Mouse (Mus musculus) liver, adult 2 months (tissue): ENCODE data around the gene Dnal1. TPM values are rescaled to one million over a fixed set of nuclear protein-coding genes. Genes with fewer than 3 reads are reported as not detected.
"Not testable (repeated sequence)": the region's sequence is repeated elsewhere in the genome, so short reads cannot be mapped to it uniquely, and the experiment has no call there.

Experiments
- DNase-seq: peaks from one replicate; pipeline ENCODE4 v3.0.0-alpha.2; 2011; ENCODE audit warnings: low read depth, low spot score; ENCODE audit errors: extremely low read depth
- H3K27ac ChIP-seq: fragments of 200-500 bp; replicated peaks from 2 replicates; pipeline ENCODE4 v1.5.1; 2012; ENCODE audit warnings: low read depth, mild to moderate bottlenecking, control low read depth, inconsistent platforms, low read length; ENCODE audit not compliant: insufficient read depth
- H3K27me3 ChIP-seq: fragments of 200-500 bp; 2 replicates; pipeline ENCODE4 v1.6.1; 2012; ENCODE audit warnings: mild to moderate bottlenecking, moderate library complexity, low read length, inconsistent platforms; ENCODE audit not compliant: control insufficient read depth, insufficient read depth
- H3K36me3 ChIP-seq: fragments of 200-500 bp; 2 replicates; pipeline ENCODE4 v1.6.1; 2012; ENCODE audit warnings: low read length, inconsistent platforms; ENCODE audit not compliant: control insufficient read depth, insufficient read depth
- H3K4me1 ChIP-seq: fragments of 200-500 bp; 2 replicates; pipeline ENCODE4 v1.6.1; 2011; ENCODE audit warnings: low read length; ENCODE audit not compliant: control insufficient read depth, insufficient read depth
- H3K4me3 ChIP-seq: fragments of 200-500 bp; 2 replicates; pipeline ENCODE4 v1.5.1; 2011; ENCODE audit warnings: low read depth, mild to moderate bottlenecking, control low read depth, low read length, moderate library complexity; ENCODE audit not compliant: insufficient read depth
- H3K79me2 ChIP-seq: fragments of 200-500 bp; 2 replicates; pipeline ENCODE4 v1.6.1; 2012; ENCODE audit warnings: inconsistent platforms, mild to moderate bottlenecking, low read length, moderate library complexity; ENCODE audit not compliant: control insufficient read depth, insufficient read depth
- H3K9ac ChIP-seq: fragments of 200-500 bp; 2 replicates; pipeline ENCODE4 v1.6.1; 2012; ENCODE audit warnings: low read depth, mild to moderate bottlenecking, control low read depth, inconsistent platforms, low read length
- CTCF ChIP-seq: fragments of 200-500 bp; IDR thresholded peaks from 2 replicates; pipeline ENCODE4 v1.5.1; 2011; ENCODE audit warnings: low read depth, low read length, control low read depth
- POLR2A ChIP-seq: fragments of 200-500 bp; IDR thresholded peaks from 2 replicates; pipeline ENCODE4 v1.6.1; 2011; ENCODE audit warnings: low read length, control low read depth; ENCODE audit not compliant: insufficient read depth; ENCODE audit errors: extremely low read depth
- WGBS: fragments of 180-500 bp; shearing (Covaris S2); methylation state at CpG from one replicate; pipeline ENCODE4 v1.1.7; 2018; 5-methylcytosine and 5-hydroxymethylcytosine counted together
- polyA plus RNA-seq: library from polyadenylated mRNA; depleted of rRNA; stranded (reverse); fragments of >200 nt; gene quantifications from 2 replicates; pipeline ENCODE4 v1.2.3, GENCODE M21; 2012
- total RNA-seq: library from RNA; depleted of rRNA; stranded (reverse); fragments of >200 nt; gene quantifications from 2 replicates; pipeline ENCODE4 v1.2.3, GENCODE M21; 2014

Gene Dnal1
- total and polyA plus RNA-seq, 2 experiments = 0.38 to 0.46 TPM

- no peaks in the 10 kb centered on the region for H3K27me3 ChIP-seq
- no peaks in the 10 kb centered on the region for H3K36me3 ChIP-seq
- no peak overlapping the region for H3K9ac ChIP-seq
- H3K79me2 ChIP-seq = no peaks in the 10 kb centered on the region
- TF ChIP-seq POLR2A (no peak), CTCF (no peak)
- no peak overlapping the region for H3K4me3 ChIP-seq
- 78% methylated on average over 1 of the region's 1 CpGs for WGBS
- H3K4me1 ChIP-seq = peaks cover 1% of the 10 kb centered on the region; the same call in 1 of the 2 replicates
- H3K27ac ChIP-seq = no peak overlapping the region
- no peak for DNase-seq
These were observed 14.1 kb upstream of the Dnal1 start for GRCm38 (mm10) chr12:84100071-84100470.

- Histone ChIP-seq H3K9ac (peak within 1 kb of the TSS; percentile 50), H3K4me3 (peak within 1 kb of the TSS; percentile 60)
- not testable (repeated sequence) for H3K27me3 ChIP-seq, H3K36me3 ChIP-seq, H3K79me2 ChIP-seq, H3K27ac ChIP-seq, H3K4me1 ChIP-seq
- peak; percentile 67 for DNase-seq
- WGBS = under 1% methylated on average over 80 of the region's 80 CpGs
These were observed 13.3 kb upstream of the Dnal1 start, which contains the start of gene Acot6 for GRCm38 (mm10) chr12:84100604-84101492. Acot6 (plus strand) TSS chr12:84100654.

GRCm38 (mm10) chr12:84101493-84101845, 12.7 kb upstream of the Dnal1 start:
- no peaks in the 10 kb centered on the region for H3K36me3 ChIP-seq
- no peaks in the 10 kb centered on the region for H3K79me2 ChIP-seq
- no peak for DNase-seq
- TF ChIP-seq CTCF (no peak), POLR2A (no peak)
- 47% methylated on average over 2 of the region's 2 CpGs for WGBS
- no peak overlapping the region for H3K27ac ChIP-seq
- H3K9ac ChIP-seq = no peak overlapping the region; the same call in 1 of the 2 replicates
- peak overlapping the region; percentile 60; the same call in 1 of the 2 replicates for H3K4me3 ChIP-seq
- peaks cover 1% of the 10 kb centered on the region; the same call in 1 of the 2 replicates for H3K4me1 ChIP-seq
- no peaks in the 10 kb centered on the region for H3K27me3 ChIP-seq

DNA sequence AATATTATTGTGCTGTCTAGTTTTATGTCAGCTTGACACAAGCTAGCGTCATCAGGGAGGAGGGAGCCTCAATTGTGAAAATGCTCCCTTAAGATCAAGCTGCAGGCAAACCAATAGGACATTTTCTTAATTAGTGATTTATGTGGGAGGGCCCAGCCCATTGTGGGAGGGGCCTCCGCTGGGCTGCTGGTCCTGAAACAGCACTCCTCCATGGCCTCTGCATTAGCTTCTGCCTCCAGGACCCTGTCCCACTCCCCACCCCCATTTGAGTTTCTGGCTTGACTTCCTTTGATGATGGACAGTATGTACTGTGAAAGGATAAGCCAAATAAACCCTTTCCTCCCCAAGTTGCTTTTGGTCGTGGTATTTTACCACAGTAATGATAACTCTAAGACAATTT, 7.2 kb upstream of the Dnal1 start:
- 90% methylated on average over 3 of the region's 3 CpGs for WGBS
- H3K27ac ChIP-seq = no peak overlapping the region
- TF ChIP-seq CTCF = no peak
- TF ChIP-seq POLR2A = no peak

GRCm38 (mm10) chr12:84107692-84108091, 6.5 kb upstream of the Dnal1 start:
- Histone ChIP-seq H3K27me3 (no peaks in the 10 kb centered on the region), H3K4me3 (no peak overlapping the region), H3K27ac (no peak overlapping the region), H3K79me2 (no peaks in the 10 kb centered on the region), H3K4me1 (no peaks in the 10 kb centered on the region), H3K9ac (no peak overlapping the region), H3K36me3 (no peaks in the 10 kb centered on the region)
- DNase-seq = no peak
- 82% methylated on average over 1 of the region's 1 CpGs for WGBS
- no peak for TF ChIP-seq POLR2A

More for the DNA sequence above, 7.2 kb upstream of the Dnal1 start:
- Histone ChIP-seq H3K36me3 (no peaks in the 10 kb centered on the region), H3K4me3 (no peak overlapping the region), H3K27me3 (no peaks in the 10 kb centered on the region), H3K9ac (no peak overlapping the region), H3K4me1 (no peaks in the 10 kb centered on the region), H3K79me2 (no peaks in the 10 kb centered on the region)
- no peak for DNase-seq

DNA sequence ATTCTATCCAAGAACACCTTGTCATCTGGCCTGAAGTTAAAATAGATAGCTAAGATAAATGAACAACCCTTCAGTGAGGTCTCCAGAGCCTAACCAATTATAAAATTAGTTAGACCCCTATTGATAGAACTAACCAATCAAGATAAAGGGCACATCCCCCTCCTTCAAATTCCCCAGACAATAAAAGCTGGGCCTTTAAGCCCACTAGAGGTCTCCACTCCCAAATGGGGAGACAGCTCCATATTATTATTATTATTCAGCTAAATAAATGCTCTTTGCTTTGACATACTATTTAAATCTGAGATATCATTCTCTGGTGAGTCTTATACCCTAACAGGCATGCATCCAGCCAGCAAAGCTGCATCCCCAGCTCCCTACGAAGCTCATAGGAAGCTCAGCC, 4.2 kb upstream of the Dnal1 start:
- no peak for DNase-seq
- no peak overlapping the region for H3K9ac ChIP-seq
- H3K27me3 ChIP-seq = no peaks in the 10 kb centered on the region
- H3K27ac ChIP-seq = no peak overlapping the region
- peaks cover 2% of the 10 kb centered on the region; the same call in 1 of the 2 replicates for H3K4me1 ChIP-seq
- no peaks in the 10 kb centered on the region for H3K79me2 ChIP-seq
- H3K4me3 ChIP-seq = no peak overlapping the region
- no peaks in the 10 kb centered on the region for H3K36me3 ChIP-seq
- WGBS = 97% methylated on average over 1 of the region's 1 CpGs
- TF ChIP-seq CTCF (no peak), POLR2A (no peak)
